Mouse (Mus musculus) heart, adult 18-20 months (tissue): Measurements from ENCODE around the gene Uvrag. TPM values are rescaled to one million over a fixed set of nuclear protein-coding genes. Genes with fewer than 3 reads are reported as not detected.

Source experiments
- DNase-seq, 2 experiments: peaks; one replicate each; pipeline ENCODE4 v3.0.0; 2021 to 2022; ENCODE audit warnings: mixed read lengths in 1 of 2
- total RNA-seq, 2 experiments: library from RNA; stranded (reverse); gene quantifications; 2 replicates each; pipeline ENCODE4 v1.2.3; 2021

The Uvrag gene
- total RNA-seq, 2 experiments from 2014 or later = 17.4 to 19.9 TPM

DNA sequence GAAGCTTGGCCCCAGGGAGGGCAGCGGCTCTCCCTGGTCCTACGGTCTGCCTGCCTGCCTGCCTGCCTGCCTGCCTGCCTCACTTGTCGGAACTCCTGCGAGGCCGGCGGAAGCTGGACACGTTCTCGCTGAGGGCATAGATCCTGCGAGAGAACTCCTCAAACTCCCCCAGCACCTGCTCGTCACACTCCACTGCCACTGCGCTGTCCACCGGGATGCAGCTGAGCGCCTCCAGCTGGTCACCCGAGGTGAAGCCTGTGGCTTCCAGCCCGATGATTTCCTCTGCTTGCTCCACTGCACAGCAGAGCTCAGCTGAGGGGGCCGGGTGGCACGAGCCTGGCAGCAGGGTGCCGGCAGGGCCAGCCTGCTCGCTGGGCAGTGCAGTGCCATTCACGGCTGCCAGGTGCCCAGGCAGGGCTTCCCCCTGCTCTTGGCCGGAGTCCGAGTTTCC is 253.1 kb downstream of the Uvrag start:
- no peak for DNase-seq

DNA sequence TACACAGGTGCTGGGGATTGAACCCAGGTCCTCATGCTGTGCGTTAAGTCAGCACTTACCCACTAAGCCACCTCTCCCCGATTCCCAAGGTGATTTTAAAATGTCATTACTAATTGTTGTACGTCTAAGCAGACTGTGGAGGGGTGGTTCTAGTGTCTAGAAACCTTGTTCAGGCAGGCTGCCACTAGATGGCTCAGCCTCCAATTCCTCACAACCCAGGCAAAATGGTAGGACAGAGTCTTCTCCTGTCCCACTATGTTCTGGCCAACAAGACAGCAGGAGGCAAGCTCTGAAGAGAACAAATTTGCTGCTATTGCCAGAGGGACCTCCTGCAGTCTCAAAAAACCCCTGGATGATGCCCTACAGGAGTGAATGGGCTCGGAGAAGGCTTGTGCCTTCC is 259.1 kb downstream of the Uvrag start:
- no peak for DNase-seq

DNA sequence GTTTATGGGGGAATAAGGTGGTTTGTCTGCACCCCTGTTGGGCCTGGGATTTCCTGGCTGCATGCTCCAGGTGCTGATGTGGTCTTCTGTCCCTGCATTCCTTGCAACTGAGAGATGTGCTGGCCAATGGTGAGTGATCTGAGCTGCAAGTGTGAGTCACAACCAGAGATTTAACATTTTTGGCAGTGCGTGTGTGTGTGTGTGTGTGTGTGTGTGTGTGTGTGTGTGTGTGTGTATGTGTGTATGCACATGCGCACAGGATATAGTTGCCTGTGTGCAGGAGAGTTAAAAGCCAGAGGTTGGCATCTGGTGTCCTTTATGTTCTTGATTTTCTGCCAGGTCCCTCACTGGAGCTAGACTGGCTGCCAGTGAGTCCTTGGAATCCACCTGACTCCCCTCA is 261.8 kb downstream of the Uvrag start:
- DNase-seq = no peak

DNA sequence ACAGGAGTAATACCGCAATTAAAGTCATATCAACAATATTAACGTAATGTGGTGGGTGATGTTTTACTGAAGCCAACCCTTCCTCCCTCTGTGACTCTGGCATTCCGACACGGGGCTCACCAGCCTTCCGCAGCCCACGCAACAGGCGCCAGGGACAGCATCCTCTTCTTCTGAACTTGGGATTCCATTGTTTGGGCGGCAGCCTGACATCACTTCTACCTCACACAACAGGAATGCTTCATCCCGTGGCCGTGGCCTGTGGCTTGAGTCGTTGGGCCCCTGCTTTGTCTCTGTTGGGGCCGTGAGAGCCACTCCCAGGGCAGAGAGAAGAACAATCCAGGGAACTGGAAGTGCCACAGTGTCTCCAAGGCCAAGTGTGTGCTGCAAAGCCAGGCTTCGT is 264.8 kb downstream of the Uvrag start:
- DNase-seq = no peak

DNA sequence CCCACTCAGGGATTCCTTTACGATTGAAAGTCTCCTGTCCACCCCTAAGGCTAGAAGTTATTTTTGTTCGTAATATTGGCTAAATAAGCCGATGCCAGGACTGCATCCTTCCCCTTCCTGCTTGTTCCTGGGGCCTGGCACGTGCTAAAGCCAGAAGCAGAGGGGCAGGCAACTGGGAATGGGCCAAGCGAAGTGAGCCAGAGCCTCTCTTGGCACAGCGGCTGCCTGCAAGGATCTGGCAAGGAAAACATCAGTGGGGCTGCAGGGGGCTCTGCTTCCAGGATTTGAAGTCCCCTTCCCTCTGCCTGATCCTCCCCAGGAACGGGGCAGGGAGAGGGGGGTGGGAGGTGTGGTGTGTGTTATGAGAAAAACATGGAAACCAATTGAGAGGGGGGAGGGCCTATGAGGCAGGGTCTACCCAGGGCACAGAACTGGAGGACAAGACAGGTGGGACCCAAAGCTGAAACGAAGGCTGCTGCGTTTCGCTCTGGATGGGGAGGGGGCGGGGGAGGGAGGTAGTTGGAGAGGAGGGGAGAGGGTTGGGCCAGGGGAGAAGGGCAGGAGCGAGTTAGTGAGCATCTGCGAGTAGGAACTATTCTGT is 265.5 kb downstream of the Uvrag start:
- DNase-seq = no peak

DNA sequence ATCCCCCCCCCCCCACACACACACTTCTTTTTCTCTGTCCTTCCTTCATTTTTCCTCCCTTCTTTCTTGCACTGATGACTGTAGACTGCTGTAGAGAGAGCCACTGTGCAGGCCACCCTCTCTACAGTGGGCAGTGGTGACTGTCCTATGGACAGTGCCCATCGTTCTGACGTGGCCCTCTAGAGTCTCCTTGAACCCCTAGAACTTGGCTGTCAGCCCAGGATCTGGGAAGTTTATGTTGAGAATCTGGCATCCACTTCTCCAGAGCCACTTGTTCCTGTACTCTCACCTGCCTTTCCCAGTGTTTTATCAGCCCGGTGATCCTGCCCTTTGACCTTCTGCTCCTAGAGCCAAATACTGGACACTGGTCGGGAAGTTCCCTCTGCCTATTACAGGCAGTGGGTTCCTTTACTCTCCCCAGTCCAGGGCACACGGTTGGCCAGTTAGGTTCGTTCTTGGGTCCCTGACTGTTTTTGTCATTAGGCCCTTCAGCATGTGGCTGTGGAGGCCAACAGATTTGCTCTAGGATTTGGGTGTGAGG is 266.5 kb downstream of the Uvrag start:
- DNase-seq = no peak

DNA sequence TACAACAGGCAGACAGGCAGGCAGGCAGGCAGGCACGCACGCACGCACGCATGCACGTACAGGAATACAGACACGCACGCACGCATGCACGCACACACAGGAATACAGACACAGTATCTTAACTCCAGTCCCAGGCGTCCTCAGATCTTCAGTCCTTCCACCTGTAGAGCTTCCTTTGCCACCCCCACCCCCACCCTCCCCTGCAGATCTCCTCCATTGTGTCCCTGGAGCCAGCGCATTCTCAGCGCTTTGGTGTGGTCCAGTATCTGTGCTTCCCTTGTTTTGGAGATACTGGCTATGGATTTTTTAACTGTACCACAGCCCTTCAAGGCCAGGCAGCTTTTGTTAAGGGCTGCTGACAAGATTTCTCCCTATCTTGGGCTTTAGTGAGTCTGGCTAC is 267.6 kb downstream of the Uvrag start:
- no peak for DNase-seq

DNA sequence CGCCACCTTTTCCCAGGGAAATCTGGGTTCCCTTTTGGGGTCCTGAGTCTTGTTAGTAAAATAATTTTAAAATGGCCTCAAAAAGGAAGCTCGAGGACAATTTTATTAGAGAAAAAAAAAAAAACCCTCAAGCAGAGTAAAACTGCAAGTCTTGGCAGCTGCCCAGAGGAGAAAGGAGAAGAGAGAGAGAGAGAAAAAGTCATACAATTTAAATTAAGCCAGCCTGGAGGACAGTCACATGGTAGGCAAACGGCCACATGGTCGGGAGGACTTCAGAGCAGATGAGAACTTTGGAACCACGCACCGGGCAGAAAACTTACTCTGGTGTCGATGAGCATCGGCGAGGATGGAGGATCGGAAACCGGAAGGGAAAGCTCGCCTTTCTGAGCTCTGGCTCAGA is 269.1 kb downstream of the Uvrag start:
- DNase-seq = no peak

DNA sequence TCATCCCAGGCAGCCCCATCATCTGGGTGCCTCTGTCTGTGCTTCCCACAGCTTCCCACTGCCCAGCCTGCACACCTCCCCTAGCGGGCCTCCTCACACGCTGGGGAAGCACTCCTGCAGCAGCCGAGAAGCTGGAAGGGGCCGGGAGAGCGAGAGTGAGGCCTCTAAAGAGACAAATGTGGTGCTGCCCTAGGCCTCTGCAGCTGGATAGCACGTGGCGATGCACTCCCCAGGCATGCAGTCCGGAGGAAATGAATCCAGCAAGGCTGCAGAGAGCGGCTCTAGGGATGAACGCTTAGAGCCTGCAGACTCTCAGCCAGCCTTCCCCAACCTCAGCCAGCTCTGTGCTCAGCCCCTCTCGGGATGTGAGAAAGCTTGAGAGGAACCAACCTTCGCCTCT is 270.1 kb downstream of the Uvrag start:
- DNase-seq = peak in 1 of 2 experiments; percentile 19

DNA sequence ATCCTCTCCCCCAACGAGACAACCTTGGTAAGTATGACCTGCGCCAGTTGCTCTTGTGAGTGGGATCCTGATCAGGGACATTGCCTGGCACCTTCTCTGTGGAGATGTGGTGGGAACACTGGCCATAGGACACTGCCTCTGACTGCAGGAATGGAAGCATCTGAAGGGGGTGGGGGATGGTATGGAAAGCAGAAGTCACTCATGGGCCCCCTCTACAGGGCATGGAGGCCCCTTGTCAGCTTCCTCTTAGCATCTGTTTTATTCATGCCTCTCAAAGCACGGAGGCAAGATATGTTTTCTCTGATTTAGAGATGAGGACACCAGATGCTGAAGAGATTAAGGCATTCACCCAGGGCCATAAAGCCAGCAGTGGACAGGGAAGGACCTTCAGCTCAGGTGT is 271.9 kb downstream of the Uvrag start:
- no peak for DNase-seq

DNA sequence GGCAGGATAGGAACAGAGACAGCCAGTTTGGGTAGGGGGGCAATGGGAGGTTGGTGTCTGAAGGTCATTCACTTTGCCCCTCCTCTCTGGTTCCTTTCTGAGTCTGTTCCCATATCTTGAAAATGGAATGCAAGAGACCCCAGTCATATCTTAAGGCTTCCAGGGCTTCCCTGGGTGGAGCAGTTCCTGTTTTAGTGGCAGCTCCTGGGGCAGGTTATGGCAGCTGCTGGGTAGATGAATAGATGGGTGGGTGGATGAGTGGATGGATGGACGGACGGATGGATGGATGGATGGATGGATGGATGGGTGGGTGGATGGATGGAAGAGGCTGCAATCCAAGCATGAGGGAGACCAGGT is 273.2 kb downstream of the Uvrag start:
- no peak for DNase-seq

DNA sequence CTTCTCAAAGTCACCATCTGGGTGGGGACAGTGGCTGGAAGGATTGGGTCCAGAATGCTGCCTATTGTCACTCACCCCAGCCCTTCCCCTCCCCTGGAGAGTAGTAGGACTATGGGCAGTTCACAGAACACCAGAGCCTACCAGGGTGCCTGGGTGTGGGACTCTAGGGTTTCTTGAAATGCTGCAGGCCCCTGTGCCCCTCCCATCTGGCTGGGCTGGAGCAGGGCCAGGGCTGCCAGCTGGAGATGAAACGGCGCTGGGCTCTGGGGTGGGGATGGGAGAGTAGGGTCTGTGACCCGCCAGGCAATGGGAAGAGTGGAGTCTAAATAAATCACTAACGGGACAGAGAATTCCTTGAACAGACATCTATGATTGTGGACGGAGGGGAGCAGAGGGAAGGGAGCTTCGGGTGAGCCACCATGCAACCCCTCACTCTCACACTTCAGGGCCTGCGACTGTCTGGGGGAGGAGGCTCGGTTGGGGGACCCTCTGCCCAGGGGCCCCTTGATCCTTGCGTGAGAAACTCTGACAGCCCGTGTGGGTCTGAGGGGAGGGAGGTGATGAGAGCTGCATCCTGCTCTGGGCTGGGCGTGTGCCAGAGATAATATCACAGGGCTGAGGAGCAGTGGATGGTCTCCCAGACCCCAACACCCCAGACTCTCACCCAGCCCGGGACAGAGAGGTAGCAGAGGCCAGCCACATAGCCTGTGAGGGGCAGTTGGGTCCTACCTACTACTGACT is 273.7 kb downstream of the Uvrag start:
- DNase-seq = no peak

DNA sequence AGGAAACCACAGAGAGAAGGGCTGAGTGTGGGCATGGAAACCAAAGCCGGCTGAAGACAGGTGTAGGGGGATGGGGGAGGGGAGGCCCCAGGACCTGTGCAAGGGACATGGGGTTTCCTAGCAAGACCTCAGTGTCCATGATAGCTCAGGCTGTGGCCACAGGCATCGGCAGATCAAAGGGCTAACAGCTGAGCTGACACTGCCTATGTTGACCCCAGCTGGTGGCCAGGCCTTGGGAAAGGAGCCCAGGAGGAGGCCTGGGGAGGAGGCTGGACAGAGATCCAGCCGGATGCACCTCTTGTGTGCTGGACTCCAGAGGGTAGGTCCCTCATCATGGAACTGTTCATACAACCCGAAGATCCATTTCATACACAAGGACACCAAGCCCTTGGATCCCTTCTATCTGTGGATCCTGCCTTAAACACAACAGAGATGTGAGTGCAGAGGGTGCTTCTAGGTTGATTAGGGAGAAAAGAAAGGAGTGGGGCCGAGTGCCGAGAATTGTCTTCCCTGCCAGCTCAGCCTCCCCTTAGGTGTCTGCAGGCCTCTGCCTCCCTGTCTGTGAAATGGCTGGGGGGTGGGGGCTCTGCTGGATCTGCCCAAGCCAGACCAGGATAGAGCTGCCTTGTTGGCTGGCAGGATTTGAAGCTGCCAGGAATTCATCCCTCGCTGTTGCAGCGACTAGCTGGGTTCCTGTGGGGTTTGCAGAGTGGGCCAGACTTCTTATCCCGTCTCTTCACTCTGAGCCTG is 276.8 kb downstream of the Uvrag start:
- no peak for DNase-seq

DNA sequence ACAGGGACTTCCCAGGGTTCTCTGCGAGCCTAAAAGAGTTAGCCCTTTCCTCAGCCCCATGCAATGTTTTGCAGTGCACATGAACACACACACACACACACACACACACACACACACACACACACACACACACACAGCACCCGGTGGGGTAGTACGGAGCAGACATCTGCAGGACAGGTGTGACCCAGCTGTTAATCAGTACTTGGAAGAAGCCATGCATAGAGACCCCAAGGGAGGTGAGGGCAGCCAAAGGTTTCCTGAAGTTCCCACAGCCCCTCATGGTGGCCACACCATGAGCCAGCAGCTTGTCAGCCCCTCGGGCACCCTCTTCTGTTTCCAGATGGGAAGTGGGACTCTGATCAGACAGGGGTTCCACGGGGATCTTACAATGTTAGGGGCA is 277.9 kb downstream of the Uvrag start:
- no peak for DNase-seq

DNA sequence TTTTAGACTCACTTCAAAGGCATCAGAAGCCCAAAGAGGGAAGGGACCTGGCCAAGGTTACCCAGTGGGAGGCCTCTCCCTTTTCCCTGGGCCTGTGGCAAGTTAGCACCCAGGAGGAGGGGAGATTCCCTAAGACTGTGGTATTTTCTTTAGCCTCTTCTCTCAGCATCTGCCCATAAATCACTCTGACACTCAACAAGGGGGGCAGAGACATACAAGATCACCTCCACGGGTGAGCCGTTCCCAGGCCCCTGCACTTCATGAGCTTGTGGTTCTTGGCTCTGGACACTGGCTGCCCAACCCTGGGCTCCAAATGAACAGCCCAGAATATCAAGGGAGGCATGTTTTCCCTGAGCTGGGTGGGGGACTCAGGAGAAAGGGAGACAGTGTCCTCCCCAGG is 279.9 kb downstream of the Uvrag start:
- DNase-seq = no peak

DNA sequence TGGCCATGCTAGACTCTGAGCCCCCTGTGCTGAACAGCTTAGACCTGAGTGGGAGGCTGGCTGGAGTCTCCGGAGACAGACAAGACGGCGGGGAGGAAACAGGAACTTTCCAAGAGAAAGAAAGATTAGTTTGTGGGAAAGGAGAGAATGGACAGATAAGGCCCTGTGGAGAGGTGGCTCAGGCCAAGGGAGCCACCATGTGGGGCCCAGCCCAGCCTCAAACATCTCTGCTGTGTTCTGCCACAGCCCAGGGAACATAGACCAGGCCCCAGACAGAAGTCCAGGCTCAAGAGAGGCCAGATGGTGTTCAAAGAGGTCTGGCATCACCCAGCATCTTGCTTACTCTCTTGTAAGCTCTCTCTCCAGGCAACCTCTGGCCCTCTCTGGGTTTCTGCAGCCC is 283.8 kb downstream of the Uvrag start:
- DNase-seq = no peak

DNA sequence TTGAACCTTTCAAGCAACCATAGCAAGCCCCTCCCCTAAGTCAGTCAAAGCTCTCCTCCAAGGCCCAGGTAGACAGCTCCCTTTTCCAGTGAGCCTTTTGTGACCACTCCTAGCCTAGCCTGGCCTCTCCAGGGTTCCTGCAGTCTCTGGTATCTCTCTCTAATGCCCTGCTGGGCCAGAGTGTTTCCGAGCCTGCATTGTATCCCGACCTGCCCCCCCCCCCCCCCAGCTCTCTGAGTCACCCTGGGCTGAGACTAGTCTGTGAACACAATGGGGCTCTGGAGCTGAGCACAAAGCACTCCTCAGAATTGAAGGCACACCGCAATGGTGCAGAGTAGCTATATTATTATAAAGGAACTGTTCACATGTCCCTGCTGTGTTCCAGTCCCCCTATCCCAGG is 284.8 kb downstream of the Uvrag start:
- no peak for DNase-seq

DNA sequence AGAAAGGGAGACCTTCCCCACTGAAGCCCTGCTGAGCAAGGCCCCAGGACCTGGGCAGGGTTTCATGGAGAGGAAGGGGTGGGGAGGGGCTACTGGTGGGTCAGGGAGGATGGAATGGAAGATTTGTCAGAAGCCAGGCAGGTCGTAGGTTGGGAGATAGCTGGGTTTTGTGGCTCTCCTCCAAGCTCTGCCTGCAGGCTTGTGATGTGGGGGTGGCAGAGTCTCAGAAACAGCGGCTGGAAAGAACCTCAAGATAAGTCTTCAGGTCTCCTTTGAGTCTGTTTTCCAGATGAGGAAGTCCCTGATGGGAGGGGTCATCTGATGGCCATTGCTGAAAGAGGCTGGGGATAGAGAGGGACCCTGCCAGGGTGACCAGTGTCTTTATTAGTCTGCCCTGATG is 285.6 kb downstream of the Uvrag start:
- no peak for DNase-seq

DNA sequence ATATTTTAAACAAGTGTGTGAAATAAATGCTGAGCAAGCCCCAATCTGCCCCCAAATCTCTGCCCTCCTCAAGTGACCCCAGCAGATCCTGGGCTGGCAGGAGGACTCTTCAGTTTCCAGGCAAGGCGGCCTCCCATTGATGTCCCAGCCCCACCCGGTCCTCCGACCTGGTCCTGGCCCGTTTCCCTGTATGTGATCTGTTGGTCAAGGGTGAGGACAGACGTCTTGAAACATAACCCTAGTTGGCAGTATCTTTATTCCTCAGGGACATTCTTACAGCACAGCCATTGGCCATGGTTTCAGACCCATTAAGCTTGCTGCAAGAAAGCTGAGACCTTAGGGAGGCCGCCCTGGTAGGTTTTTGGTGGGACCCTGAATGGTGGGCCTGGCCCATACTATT is 287.1 kb downstream of the Uvrag start:
- DNase-seq = no peak

DNA sequence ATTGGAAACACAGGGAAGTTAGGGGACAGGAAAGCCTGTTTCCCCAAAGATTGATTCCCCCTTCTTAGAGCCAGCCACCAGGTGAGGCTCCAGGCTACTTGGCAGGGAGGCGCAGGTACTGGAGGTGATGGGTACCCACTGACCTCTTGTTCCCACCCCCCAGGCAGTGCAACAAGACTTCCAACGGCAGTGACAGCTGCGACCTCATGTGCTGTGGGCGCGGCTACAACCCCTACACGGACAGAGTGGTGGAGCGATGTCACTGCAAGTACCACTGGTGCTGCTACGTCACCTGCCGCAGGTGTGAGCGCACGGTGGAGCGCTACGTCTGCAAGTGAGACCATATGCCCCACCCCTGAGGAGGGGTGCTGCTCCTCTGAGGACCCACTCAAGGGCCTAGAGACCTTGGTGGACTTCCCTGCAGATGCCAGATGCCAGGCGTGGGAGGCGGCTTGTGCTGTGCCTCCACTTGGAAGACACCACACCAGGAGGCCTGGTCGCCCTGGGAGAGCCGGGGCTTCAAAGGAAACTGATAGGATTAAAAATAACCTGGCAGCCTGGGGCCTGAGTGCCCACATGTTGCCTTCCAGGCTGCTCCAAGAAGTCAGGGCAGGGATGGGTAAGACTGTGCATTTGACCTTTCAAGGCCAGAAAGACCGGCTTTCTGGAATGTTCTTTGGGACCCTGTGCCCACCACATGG is 287.8 kb downstream of the Uvrag start:
- peak in 1 of 2 experiments; percentile 44 for DNase-seq

DNA sequence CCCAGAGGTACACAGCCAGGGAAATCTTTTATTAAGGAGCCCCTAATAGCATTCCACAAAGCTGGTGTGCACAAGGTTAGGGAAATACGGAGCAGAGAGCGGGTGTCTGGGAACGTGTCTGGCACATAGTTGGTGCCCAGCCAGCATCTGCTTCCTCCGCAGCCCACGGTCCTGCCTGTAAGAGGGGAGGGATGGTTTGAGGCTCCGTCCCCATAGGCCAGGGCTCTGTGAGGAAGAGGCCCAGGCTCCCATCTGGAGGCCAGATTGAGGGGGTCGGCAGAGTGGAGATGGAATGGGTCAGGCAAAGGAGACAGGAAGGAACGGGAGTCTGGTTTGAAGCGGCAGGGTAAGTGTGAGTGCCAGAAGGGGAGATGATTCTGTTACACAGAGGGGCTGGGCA is 289.7 kb downstream of the Uvrag start:
- DNase-seq = peak in 1 of 2 experiments; percentile 48

DNA sequence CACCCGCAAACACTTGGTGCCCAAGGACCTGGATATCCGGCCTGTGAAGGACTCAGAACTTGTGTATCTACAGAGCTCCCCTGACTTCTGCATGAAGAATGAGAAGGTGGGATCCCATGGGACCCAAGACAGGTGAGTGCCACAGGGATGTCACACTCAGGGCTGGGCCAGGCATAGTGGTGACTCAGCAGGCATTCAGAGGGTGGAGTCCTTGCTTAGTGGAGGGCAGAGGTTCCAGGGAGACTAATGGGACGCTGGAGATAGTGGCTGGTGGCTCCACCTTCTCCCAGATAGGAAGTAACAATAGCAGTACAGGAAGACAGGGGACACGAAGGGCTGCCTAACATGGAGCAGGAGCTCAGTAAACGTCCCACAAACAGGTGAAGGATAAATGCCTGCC is 290.6 kb downstream of the Uvrag start:
- no peak for DNase-seq
